Mouse (Mus musculus) hindbrain, embryonic 14.5 days (tissue): Measurements from ENCODE around the gene Ascc2. TPM values are rescaled to one million over a fixed set of nuclear protein-coding genes. Genes with fewer than 3 reads are reported as not detected.

Source experiments
- ATAC-seq: fragments of 200-750 bp; cut with Nextera tagmentation; 2 replicates; pipeline ENCODE4 v1.8.0; 2017; ENCODE audit warnings: moderate number of reproducible peaks, mild to moderate bottlenecking, moderate TSS enrichment, moderate library complexity; ENCODE audit not compliant: low FRiP score
- DNase-seq: peaks from one replicate; pipeline ENCODE4 v3.0.0-alpha.2; 2015; ENCODE audit warnings: low spot score
- H3K27ac ChIP-seq: fragments of 300-500 bp; sonication (generic); 2 replicates; pipeline ENCODE4 v1.5.1; 2014; ENCODE audit warnings: mild to moderate bottlenecking, moderate library complexity
- H3K27me3 ChIP-seq: fragments of 300-500 bp; sonication (generic); 2 replicates; pipeline ENCODE4 v1.6.1; 2014; ENCODE audit warnings: mild to moderate bottlenecking, low read length, mixed read lengths; ENCODE audit not compliant: control insufficient read depth, insufficient read depth
- H3K36me3 ChIP-seq: fragments of 300-500 bp; sonication (generic); replicated peaks from 2 replicates; pipeline ENCODE4 v1.6.1; 2014; ENCODE audit not compliant: control insufficient read depth, insufficient read depth
- H3K4me1 ChIP-seq: fragments of 300-500 bp; sonication (generic); replicated peaks from 2 replicates; pipeline ENCODE4 v1.6.1; 2014; ENCODE audit warnings: antibody characterized with exemption, low read length, mixed read lengths; ENCODE audit not compliant: control insufficient read depth, insufficient read depth
- H3K4me2 ChIP-seq: fragments of 300-500 bp; sonication (generic); replicated peaks from 2 replicates; pipeline ENCODE4 v1.6.1; 2014; ENCODE audit warnings: mild to moderate bottlenecking, moderate library complexity
- H3K4me3 ChIP-seq: fragments of 300-500 bp; sonication (generic); replicated peaks from 2 replicates; pipeline ENCODE4 v1.5.1; 2014; ENCODE audit warnings: mild to moderate bottlenecking, low read length
- H3K9ac ChIP-seq: fragments of 300-500 bp; sonication (generic); 2 replicates; pipeline ENCODE4 v1.6.1; 2014
- H3K9me3 ChIP-seq: fragments of 300-500 bp; sonication (generic); 2 replicates; pipeline ENCODE4 v1.6.1; 2016; ENCODE audit warnings: low read length; ENCODE audit not compliant: control insufficient read depth
- WGBS: fragments of 180-500 bp; shearing (Covaris S2); extraction: QIAGEN DNeasy Blood & Tissue Kit; methylation state at CpG from one replicate; pipeline ENCODE4 v1.1.7; 2014; 5-methylcytosine and 5-hydroxymethylcytosine counted together
- polyA plus RNA-seq: library from polyadenylated mRNA; unstranded; fragments of >200 nt; fragmentation: Nextera tagmentation; extraction: Ambion mirVana; gene quantifications from 2 replicates; pipeline ENCODE4 v1.2.1, GENCODE M21; 2014

Ascc2 gene
- polyA plus RNA-seq, 1 experiment from 2014 or later: 20.2 TPM

DNA sequence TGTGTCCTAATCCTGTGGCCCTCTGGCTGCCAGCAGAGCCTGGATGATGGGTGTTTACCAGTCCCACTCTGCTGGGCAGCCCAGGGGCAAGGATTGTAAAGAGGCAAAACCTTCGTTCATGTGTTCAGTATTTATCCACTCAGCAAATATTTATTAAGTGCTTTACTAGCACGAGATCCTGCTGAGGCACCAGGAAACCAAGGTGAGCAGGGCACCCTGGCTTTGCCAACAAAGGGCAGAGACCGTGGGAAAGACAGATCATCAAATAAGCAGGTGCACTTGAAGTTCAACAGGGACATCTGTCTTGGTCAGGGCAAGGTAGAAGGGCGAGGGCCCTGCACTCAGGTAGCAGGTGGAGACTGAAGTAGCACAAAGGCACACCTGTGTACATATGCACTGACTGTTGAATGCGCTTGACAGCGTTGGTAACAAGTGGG, 37.6 kb downstream of the Ascc2 start:
- Histone ChIP-seq H3K9ac (no peak overlapping the region), H3K36me3 (peaks cover 53% of the 10 kb centered on the region), H3K4me2 (no peak overlapping the region), H3K4me3 (no peak overlapping the region), H3K27me3 (no peaks in the 10 kb centered on the region), H3K27ac (no peak overlapping the region), H3K9me3 (no peaks in the 10 kb centered on the region), H3K4me1 (no peaks in the 10 kb centered on the region; the same call in 1 of the 2 replicates)
- DNase-seq (no peak), ATAC-seq (no peak)
- 92% methylated on average over 6 of the region's 6 CpGs for WGBS

DNA sequence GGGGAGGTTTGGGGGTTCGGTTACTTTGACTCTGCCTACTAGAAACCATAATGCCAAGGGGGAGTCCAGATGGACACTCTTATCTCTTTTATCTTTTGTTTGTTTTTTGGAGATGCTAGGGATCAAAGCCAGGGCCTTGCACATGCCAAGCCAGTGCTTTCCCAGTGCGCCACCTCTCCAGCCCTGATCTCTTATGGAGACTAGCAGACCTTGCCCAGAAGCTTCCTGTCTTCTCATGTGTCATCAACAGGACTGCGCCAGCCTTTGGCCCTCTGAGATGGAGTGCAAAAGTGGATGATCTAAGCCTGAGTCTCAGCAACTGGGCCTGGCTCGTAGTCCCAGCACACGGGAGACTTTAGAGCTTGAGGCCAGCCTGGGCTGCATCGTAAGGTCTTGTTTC, 38.1 kb downstream of the Ascc2 start:
- ATAC-seq (no peak), DNase-seq (no peak)
- H3K9me3 ChIP-seq: no peaks in the 10 kb centered on the region
- no peaks in the 10 kb centered on the region for H3K27me3 ChIP-seq
- H3K4me2 ChIP-seq: no peak overlapping the region
- H3K9ac ChIP-seq: no peak overlapping the region
- WGBS: 96% methylated on average over 6 of the region's 6 CpGs
- H3K36me3 ChIP-seq: peaks cover 58% of the 10 kb centered on the region
- H3K4me1 ChIP-seq: no peaks in the 10 kb centered on the region; the same call in 1 of the 2 replicates
- no peak overlapping the region for H3K27ac ChIP-seq
- no peak overlapping the region for H3K4me3 ChIP-seq

DNA sequence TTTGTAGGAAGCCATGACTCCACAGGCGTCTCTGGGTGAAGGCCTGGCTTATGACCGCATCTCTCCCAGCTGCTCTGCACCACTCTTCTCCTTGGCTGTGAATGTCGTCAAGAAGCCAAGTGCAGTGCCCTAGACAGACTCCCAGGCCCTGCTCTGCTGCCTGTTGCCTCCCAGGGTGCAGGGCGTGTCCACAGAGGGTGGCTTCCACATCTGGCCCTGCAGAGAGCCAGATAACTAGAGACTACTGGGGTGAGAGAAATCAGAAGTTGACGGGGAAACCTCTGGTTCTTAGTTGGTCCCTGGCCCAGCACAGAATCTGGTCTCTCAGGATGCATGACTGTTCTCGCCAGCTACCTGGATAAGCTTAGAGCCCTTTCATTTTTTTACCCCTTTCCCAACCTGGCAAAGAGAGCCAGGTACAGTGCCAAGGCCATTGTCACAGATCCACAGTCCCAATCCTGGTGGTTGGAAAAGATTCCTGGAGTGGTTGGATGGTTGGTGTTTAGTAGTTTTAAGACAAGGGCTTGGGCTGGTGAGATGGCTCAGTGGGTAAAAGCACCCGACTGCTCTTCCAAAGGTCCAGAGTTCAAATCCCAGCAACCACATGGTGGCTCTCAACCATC, 39.8 kb downstream of the Ascc2 start:
- ATAC-seq (no peak), DNase-seq (no peak)
- Histone ChIP-seq H3K9me3 (no peaks in the 10 kb centered on the region), H3K9ac (no peak overlapping the region), H3K36me3 (peaks cover 73% of the 10 kb centered on the region), H3K4me1 (no peaks in the 10 kb centered on the region; the same call in 1 of the 2 replicates), H3K4me2 (no peak overlapping the region), H3K27me3 (no peaks in the 10 kb centered on the region), H3K4me3 (no peak overlapping the region), H3K27ac (no peak overlapping the region)
- 81% methylated on average over 7 of the region's 7 CpGs for WGBS

DNA sequence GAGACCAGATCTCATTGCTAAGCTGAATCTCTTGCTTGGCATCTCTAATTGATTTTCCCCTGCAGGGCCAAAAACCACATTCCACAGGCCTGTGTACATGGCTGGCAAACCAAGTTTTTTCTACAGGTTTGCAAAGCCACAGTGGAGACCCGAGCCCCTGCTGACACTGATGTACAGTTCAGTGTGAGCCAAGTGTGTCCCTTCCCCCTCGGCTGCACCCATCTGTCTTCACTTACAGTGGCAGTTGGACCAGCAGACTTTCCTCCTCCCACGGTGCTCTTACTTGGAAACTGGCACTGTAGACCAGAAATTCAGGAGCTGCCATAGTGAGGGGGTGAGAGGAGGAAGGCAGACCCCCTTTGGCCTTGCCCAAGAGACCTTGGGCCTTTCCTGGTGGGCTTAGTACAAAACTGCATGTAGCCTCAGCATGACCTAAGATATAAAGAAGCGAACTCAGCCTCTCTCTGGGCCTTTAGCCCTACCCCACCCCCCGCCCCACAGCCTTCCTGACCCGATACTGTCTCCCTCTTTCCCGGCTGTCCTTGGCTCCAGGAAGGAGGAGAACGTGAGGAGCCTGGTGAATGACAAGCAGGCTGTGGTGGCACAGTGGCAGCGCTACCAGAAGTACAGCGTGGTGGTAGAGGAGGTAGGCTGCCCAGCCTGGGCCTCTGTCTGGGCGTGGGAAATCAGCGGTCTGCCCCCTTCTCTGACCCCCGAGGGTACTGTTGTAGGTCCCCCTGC, 41.3 kb downstream of the Ascc2 start:
- 76% methylated on average over 13 of the region's 13 CpGs for WGBS
- H3K4me2 ChIP-seq: no peak overlapping the region
- no peak overlapping the region for H3K4me3 ChIP-seq
- peaks cover 79% of the 10 kb centered on the region for H3K36me3 ChIP-seq
- ATAC-seq (peak; percentile 60; the same call in 1 of the 2 replicates), DNase-seq (no peak)
- H3K27me3 ChIP-seq: no peaks in the 10 kb centered on the region
- no peaks in the 10 kb centered on the region; the same call in 1 of the 2 replicates for H3K4me1 ChIP-seq
- no peaks in the 10 kb centered on the region for H3K9me3 ChIP-seq
- no peak overlapping the region for H3K27ac ChIP-seq
- no peak overlapping the region for H3K9ac ChIP-seq

DNA sequence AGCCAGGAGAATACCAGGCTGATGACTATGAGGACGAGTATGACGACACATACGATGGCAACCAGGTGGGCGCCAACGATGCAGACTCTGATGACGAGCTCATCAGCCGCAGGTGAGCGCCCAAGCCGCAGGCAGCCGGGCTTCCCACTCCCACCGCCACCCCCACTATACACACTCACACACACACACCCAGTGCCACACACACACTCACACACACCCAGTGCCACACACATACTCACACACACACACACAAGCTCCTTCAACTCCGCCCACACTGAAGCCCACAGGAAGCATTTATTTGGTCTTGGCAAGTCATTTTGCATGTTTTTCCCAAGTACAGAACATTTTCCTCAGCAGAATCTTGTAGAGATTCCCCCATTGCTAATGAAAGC, 41.9 kb downstream of the Ascc2 start:
- no peak overlapping the region for H3K27ac ChIP-seq
- 93% methylated on average over 12 of the region's 12 CpGs for WGBS

DNA sequence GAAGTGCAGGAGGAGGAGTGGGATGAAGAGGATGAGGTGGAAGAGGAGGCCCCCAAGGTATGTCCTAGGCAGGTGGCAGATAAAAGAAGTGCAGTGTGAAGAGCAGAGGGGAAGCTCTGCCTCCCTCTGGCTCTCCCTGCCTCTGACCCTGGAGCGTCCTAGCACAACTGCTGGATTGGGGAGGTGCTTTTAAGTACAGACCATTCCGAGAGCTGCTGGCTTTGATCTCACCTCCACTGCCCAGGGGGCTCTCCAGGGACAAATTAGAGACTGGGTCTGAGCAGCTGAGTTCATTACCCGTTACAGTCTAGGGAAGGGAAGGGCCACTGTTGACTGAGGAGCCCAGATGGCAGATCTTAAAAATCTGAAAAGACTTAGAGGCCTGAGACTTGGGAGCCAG, 42.6 kb downstream of the Ascc2 start:
- no peaks in the 10 kb centered on the region; the same call in 1 of the 2 replicates for H3K4me1 ChIP-seq
- no peak overlapping the region for H3K4me3 ChIP-seq
- no peaks in the 10 kb centered on the region for H3K9me3 ChIP-seq
- no peak overlapping the region for H3K9ac ChIP-seq
- H3K36me3 ChIP-seq: peaks cover 80% of the 10 kb centered on the region
- H3K27me3 ChIP-seq: no peaks in the 10 kb centered on the region
- no peak overlapping the region for H3K4me2 ChIP-seq
- no peak for ATAC-seq
- 50% methylated on average over 3 of the region's 3 CpGs for WGBS
- no peak overlapping the region for H3K27ac ChIP-seq
- DNase-seq: no peak

More for the DNA sequence above, 41.9 kb downstream of the Ascc2 start:
- H3K9ac ChIP-seq: no peak overlapping the region
- peaks cover 79% of the 10 kb centered on the region for H3K36me3 ChIP-seq
- no peak for DNase-seq
- no peak overlapping the region for H3K4me2 ChIP-seq
- no peak for ATAC-seq
- H3K4me1 ChIP-seq: no peaks in the 10 kb centered on the region; the same call in 1 of the 2 replicates
- no peaks in the 10 kb centered on the region for H3K27me3 ChIP-seq
- H3K9me3 ChIP-seq: no peaks in the 10 kb centered on the region
- H3K4me3 ChIP-seq: no peak overlapping the region

DNA sequence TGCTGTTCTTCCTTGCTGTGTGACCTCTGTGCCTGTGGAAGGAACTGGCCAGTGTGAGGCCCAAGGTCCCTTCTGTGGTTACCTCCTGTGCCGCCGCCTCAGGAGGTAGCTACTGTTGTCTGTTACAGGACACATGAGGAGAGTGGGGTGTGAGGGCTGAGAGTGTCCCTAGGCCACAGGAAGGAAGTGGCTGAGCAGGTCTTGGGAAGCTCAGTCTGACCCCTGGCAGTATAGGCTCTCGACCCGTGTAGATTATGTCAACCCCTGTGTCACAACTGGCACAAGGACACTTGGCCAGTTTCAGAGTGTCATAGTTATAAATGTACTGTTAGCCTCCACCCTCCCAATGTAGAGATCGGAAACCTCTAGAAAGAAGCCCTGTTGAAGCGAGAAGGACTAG, 46.0 kb downstream of the Ascc2 start:
- DNase-seq (no peak), ATAC-seq (no peak)
- Histone ChIP-seq H3K36me3 (peaks cover 59% of the 10 kb centered on the region), H3K27ac (no peak overlapping the region), H3K4me3 (no peak overlapping the region), H3K4me2 (no peak overlapping the region), H3K27me3 (no peaks in the 10 kb centered on the region), H3K9ac (no peak overlapping the region), H3K4me1 (no peaks in the 10 kb centered on the region; the same call in 1 of the 2 replicates), H3K9me3 (no peaks in the 10 kb centered on the region)
- WGBS: 95% methylated on average over 6 of the region's 6 CpGs

DNA sequence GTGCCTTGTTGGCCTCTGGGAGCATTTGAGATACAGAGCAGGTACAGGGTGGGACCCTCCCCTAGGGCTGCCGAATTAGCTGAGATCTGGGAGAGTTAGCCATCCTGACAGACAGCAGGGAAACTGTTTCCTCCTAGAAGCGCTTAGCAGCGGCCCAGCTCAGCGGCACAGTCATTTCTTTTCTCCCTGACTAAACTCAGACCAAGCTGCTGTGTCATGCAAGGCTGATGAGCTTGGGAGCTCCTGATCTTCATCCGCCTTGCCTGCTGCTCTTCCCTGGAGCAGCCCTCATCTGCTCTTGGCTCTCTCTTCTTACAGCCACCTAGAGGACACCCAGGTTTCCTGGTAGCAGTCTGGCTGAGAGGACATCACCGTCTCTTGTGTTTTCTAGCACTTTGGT, 46.6 kb downstream of the Ascc2 start:
- Histone ChIP-seq H3K27me3 (no peaks in the 10 kb centered on the region), H3K27ac (no peak overlapping the region), H3K4me3 (no peak overlapping the region), H3K4me1 (no peaks in the 10 kb centered on the region; the same call in 1 of the 2 replicates), H3K4me2 (no peak overlapping the region), H3K9ac (no peak overlapping the region), H3K36me3 (peaks cover 53% of the 10 kb centered on the region), H3K9me3 (no peaks in the 10 kb centered on the region)
- DNase-seq (no peak), ATAC-seq (no peak)
- 76% methylated on average over 6 of the region's 6 CpGs for WGBS

DNA sequence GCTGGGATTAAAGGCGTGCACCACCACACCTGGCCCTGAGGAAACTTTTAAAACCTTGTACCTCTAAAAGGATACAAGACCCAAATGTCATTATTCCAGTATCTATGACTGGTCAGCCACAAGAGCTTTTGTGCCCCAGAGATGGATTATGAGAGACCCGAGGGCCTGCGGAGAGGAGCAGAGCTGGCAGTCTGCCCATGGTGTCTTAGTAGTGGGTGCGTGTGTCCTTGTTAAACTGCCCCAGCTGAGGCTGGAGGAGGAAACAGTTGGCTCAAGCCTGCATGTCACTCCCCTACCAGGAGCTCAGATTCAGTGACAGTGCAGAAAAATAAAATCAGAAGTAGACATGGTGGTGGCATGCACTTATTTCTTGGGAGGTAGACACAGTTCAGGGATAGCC, 47.5 kb downstream of the Ascc2 start:
- no peak for ATAC-seq
- Histone ChIP-seq H3K9ac (no peak overlapping the region), H3K4me3 (no peak overlapping the region), H3K36me3 (peaks cover 48% of the 10 kb centered on the region), H3K4me1 (no peaks in the 10 kb centered on the region), H3K27me3 (no peaks in the 10 kb centered on the region), H3K9me3 (no peaks in the 10 kb centered on the region), H3K27ac (no peak overlapping the region), H3K4me2 (no peak overlapping the region)
- DNase-seq: no peak
- 74% methylated on average over 4 of the region's 4 CpGs for WGBS
